Mouse (Mus musculus): ENCODE measurements around the gene Htra1.

The Htra1 gene

GRCm38 (mm10) chr7:130935793-130936471, at the start of gene Htra1:
Gene Htra1, plus strand, starts transcription at chr7:130936111.
- peak in 1 of 2 experiments; percentile 18 for DNase-seq (ENCODE audit: low spot score in 2 of 2)

DNA sequence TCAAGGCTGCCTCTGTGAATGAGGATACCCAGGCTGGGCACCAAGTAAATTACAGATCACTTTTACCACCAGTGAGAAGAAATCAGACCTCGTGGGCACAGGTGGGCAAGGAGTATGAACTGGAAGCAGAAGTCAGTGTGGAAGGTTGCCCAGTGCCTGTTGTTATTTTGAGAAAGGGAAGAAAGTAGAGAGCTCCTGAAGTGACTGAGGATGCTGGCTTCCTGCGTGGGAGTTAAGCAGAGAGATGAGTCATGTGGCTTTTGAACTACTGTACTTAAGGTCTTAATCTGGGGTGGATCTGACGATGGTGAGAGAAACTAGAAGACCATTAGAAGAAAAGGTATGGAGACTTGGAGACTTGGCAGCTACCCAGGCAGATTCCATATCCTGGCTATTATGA, 49.7 kb upstream of the Htra1 start:
- DNase-seq (ENCODE audit: low spot score in 2 of 2): no peak

- DNase-seq (ENCODE audit: low spot score in 2 of 2): no peak
These were observed 48.0 kb upstream of the Htra1 start for GRCm38 (mm10) chr7:130887946-130888345.

DNA sequence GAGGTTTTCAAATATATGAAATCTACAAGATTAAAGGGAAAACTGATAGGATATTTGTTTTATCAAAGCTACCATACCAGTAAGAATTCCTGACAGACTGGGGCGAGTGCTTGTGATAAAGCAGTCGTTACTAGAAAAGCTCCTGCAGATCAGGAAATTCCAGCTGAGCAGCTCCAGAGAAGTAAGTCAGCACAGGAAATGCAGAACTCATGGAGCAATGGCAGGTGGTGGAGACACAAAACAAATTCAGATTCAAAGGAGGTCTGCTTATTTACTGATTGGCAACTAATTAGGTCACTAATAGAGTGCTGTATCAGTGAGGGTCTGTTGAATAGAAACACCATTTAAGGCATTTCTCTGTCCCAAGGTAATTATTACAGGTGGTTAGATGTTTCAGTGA, 45.0 kb upstream of the Htra1 start:
- no peak for DNase-seq (ENCODE audit: low spot score in 2 of 2)

- DNase-seq (ENCODE audit: low spot score in 2 of 2): peak in 1 of 2 experiments; percentile 12
These were observed 42.9 kb upstream of the Htra1 start for GRCm38 (mm10) chr7:130892973-130893372.

- no peak for DNase-seq (ENCODE audit: low spot score in 2 of 2)
These were observed 40.8 kb upstream of the Htra1 start for GRCm38 (mm10) chr7:130894931-130895617.

- DNase-seq (ENCODE audit: low spot score in 2 of 2): no peak
These were observed 40.3 kb upstream of the Htra1 start for GRCm38 (mm10) chr7:130895618-130895945.

DNA sequence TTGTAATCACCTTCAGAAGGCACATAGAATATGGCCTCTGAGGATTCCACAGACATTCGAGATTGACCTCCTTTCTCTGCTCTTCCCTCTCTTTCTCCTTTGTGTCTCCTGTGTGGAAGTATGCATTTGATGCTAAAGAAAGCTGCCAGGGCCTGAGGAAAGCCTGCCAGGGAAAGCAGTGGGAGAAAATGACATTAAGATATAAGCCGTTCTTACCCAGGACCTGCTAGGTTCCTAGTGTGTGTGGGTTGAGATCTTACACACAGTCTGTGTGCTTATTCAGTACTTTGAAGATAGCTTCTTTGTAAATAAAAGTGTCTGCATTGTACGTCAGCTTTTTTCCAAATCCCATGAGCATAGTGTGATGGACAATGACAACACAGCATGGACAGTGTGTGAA, 39.8 kb upstream of the Htra1 start:
- no peak for DNase-seq (ENCODE audit: low spot score in 2 of 2)

DNA sequence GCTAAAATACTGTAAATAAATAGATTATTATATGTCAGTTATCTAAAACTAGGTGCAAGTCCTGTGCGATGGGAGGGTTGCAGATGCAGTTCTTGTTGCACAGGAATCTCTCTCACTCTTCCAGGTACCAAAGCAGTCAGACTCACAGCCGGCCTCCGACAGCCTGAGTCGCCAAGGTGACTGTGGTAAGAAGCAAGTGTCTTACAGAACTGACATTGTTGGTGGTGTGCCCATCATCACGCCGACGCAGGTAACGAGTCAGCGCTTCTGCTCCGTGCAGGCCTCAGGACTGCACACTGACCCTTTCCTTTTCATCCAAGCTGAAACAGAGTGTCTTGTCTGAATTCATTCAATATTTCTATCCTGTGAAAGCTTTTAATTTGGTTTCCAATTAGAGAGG, 38.7 kb upstream of the Htra1 start:
- DNase-seq (ENCODE audit: low spot score in 2 of 2): no peak

GRCm38 (mm10) chr7:130898373-130898772, 37.5 kb upstream of the Htra1 start:
- DNase-seq (ENCODE audit: low spot score in 2 of 2): no peak

DNA sequence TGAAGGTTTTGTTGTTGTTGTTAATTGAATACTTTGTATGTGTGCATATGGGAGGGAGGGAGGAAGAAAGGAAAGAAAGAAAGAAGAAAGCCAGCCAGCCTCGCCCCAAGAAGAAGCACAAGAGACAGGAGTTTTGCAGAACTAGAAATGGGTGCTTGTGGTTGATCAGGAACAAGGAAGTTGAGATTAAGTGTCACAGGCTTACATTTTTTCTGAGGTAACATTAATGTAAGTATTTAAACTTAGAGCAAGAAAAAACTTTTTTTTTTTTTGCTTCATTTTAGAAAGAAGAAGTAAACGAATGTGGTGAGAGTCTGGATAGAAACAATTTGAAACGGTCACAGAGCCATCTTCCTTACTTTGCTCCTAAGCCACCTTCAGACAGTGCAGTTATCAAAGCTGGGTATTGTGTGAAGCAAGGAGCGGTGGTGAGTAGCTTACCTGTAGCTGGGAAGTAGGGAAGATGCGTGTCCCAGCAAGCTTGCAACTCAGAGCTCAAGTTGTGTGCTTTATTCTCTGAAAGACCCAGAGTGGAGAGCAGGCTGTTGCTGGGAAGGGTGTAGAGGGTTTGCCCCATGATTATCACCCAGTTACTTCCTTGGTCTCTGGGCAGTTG, 35.6 kb upstream of the Htra1 start:
- DNase-seq (ENCODE audit: low spot score in 2 of 2): no peak

DNA sequence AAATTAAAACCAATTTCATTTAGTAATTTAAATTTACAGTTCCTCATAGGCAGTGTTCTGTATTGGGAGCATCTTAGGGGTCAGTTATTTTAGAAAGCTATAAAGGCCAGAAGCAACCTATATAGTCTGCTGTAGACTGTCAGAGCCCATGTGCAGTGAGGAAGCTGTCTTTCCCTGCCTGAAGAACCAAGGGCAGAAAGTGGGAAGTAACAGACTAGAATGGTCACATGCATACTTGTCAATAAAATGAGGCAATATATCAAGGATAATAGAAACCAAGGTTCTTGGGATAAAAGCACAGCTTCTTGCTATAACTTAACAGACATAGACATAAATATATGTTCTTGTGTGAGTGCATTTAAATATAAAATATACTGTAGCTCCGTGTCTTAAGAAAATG, 33.0 kb upstream of the Htra1 start:
- DNase-seq (ENCODE audit: low spot score in 2 of 2): no peak

- DNase-seq (ENCODE audit: low spot score in 2 of 2): peak in 1 of 2 experiments; percentile 35
These were observed 32.3 kb upstream of the Htra1 start for GRCm38 (mm10) chr7:130903505-130904074.

DNA sequence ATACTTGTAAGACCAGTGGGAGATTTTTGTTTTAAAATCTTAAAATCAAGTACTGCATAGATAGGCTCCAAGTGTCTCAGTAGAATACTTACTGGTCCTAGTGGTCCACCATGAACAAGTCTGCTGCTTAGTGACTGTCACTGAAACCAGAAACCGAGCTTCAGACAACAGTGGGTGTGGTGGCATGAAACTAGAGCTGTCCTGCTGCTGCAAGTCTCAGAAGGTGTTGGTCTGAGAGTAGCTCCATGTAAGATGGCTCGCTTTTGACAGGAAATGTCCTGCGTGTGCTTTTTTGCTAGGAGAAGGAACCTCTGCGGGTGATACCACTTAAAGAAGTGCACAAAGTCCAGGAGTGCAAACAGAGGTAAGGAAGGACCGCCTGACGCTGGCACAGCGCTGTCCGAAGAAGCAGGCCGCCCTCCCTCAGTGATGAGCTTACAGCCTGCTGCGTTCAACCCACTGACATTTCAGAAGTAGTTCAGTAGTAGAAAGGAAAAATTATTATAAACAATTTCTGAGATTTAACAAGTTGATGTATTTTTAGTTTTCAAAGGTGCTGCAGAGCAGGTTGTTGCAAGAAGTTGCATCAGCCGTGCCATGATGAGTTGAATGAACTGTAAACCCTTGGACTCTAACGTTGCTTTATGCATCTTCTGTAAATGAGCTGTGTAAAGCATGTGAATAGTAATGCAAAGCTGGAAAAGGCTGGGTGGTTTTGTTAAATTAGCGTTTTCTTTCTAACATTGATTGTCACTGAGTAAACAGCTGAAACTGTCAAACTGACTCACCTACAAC, 31.1 kb upstream of the Htra1 start:
- DNase-seq (ENCODE audit: low spot score in 2 of 2): no peak

- no peak for DNase-seq (ENCODE audit: low spot score in 2 of 2)
These were observed 25.1 kb upstream of the Htra1 start for GRCm38 (mm10) chr7:130910841-130911240.

DNA sequence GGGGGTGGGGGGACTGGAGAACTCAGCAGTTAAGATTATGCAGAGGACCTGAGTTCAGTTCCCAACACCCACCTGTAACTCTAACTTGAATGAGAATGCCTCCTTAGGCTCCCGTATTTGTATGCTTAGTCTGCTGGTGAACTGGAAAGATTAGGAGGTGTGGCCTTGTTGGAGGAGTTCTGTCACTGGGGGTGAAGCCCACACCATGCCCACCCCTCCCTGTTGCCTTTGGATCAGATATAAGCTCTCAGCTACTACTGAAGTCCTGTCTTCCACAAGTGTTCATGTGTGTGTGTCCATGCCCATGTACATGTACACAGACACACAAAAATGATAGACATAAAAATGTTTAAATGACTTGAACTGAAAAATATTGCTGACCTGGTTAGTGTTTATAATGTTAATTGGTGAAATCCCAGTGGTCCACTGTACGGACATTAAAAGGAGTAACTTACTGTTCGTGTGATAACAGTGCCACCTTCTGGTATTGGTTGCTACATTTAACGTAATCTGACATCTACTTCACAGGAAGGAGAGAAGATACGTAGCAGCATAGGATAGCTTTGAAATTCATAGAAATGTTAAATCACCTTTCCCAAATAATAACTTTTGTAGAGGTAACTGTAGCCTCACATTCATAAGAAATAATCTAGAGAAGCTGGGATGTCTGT, 21.1 kb upstream of the Htra1 start:
- DNase-seq (ENCODE audit: low spot score in 2 of 2): peak in 1 of 2 experiments; percentile 48

DNA sequence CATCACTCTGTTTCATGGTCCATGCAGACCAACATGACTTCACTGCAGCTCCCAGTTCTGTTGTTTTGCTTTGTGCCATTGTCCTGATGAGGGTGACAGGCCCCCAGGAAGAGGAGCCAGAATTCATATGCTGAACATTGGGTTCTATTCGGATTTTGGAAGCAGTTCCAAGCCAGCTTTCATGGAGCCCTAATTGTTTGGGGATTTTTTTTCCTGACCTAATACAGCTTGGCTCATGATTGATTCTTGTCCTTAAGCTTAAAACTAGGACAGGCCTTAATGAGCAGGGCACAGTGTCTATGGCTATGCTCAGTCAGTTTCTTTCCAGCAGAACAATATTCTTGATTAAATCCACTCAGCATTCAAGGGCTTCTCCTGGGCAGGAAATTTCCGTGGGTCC, 17.7 kb upstream of the Htra1 start:
- DNase-seq (ENCODE audit: low spot score in 2 of 2): no peak

GRCm38 (mm10) chr7:130922981-130923731, 12.8 kb upstream of the Htra1 start:
- DNase-seq (ENCODE audit: low spot score in 2 of 2): no peak

- no peak for DNase-seq (ENCODE audit: low spot score in 2 of 2)
These were observed 5.5 kb upstream of the Htra1 start for GRCm38 (mm10) chr7:130930401-130930800.

DNA sequence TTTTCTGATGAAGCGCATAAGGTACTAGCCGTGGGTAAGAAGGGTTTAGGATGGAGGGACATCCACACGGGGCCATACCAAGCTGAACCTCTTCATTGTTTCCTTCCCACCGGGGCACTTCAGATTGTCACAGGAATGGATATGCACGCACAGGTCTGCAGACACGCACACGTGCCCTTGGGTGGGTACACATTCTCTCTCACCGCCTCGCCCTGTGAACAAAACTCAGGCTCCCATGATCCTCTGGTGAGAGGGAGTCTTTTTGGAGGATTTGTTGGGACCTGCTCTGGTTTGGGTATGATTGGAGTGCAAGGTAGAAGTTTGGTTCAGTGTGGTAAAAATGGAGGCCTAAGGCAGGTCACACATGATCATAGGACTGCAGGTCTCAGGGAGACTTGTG, 3.0 kb upstream of the Htra1 start:
- no peak for DNase-seq (ENCODE audit: low spot score in 2 of 2)

- DNase-seq (ENCODE audit: low spot score in 2 of 2): no peak
These were observed 1.3 kb upstream of the Htra1 start for GRCm38 (mm10) chr7:130934654-130935053.

Measured in thymus, postnatal 10 days (tissue).